Mouse (Mus musculus) cerebellum, postnatal 4 days (tissue): ENCODE measurements at regions not wholly inside any gene's neighbourhood (a gene's known extent, or its start where the extent isn't known, plus 50 kb on each side); places are given as distances from the start of the nearest gene placed in this dataset.

Experiments
- DNase-seq, 2 experiments: peaks; one replicate each; pipeline ENCODE4 v3.0.0; 2022; ENCODE audit warnings: low spot score in 2 of 2, mixed read lengths in 1 of 2

DNA sequence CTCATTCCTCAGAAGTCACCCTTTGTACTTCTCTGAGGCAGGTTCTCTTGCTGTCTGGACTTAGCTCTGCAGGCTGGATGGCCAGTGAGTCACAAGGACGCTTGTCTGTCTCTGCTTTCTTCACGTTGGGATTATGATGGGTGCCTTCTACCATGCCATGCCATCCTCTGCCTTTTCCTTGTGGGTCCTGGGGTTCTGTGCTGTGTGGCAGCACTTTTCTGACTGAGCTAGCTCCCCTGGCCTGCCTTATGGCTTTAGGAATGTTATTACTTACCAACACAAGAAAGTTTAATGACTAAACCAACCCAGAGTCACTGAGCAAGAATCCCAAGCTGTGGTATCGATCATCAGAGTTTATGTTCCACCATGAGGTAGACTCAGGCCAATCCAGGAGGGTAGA lies 280.7 kb downstream of the Gm49356 start:
- DNase-seq: no peak

DNA sequence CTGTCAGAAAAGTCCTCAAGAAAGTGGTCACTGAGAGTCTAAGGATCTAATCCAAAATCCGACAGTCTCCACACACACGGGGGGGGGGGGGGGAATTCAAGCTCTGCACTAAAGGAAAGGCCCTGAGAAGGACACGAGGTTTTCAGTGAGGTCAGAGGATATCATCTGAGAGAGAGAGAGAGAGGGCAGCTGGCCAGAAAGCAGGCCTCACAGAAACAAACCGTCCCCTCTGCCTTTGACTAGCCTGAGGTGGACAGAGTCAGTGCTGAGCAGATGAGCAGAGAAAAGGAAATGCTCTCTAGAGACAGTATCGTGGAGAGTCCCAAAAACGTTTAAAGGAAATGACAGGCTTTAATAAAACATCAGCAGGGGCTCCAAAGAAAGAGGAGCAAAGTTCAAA lies 282.0 kb downstream of the Gm49356 start:
- no peak for DNase-seq

GRCm38 (mm10) chr15:59173452-59174245 lies 284.6 kb downstream of the Gm49356 start:
- DNase-seq: no peak

DNA sequence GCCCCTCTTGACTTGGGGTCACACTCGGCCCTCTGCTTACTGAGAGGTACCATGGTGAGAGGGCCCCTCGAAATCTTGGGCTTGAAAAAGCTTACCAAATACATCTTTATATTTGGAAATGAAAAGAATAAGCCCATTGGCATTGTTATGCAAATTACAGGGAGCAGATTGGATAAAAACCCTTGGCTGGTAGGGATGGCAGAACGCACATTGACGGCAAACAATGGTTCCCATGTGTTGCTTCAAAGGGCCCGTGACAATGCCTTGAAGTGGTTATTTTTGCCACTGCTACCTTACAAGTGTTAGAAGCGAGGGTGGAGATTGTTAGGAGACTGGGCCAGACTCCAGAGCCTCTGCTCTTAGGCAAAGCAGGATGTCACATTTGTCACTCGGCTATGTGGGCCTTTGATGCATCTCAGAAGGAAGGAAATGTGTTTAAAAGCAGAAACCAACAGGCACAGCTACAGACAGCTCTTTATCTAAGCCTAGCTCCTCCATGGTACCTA lies 285.2 kb downstream of the Gm49356 start:
- no peak for DNase-seq

DNA sequence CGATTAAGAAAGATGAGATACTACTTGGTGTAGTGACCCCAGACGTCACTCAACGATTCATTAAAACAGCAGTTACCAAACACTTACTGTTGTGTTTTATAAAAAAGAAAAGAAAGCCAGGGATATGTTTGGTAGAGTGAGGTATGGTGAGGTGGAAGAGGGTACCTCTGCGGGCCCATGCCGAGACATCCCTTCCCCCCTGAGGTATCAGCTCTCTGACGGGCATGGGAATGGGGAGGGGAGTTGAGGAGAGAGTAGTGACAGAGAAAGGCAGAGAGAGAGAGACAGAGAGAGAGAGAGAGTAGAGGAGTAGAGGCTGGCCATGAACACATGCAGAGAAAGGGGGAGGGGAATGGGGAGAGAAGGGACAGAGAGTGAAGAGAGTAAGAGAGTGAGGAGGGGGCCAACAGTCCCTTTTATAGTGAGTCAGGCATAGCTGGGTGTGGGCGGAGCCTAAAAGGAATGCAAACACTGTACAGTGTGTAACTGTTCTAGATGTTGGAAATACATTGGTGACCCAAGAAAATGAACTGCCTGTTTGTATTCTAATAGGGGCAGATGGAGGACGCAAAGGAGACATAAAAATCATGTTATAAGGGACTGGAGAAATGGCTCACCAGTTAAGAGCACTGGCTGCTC lies 285.9 kb downstream of the Gm49356 start:
- DNase-seq: no peak

DNA sequence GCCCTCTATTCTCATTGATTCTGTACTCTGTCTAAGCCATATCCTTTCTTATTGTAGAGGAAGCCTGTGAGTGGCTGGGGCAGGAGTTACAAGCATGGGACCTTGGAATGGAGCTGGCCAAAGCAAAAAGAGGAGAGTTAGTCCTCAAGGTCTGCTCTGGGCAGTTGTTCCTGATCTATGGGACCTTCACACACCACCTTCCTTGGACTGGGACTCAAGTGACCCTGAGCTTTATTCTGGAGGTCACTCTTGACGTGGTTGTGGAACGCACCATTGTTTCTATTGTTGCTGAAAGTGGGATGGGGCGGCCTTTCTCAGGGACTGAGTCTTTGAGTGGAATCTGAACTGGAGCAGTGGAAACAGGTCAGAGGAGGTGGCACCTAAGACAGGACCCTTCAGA lies 291.0 kb downstream of the Gm49356 start:
- DNase-seq: no peak

- DNase-seq: no peak
These were observed 295.4 kb downstream of the Gm49356 start for GRCm38 (mm10) chr15:59184461-59184860.

GRCm38 (mm10) chr15:59187566-59187965 lies 298.5 kb downstream of the Gm49356 start:
- DNase-seq: no peak

- DNase-seq: peak in 1 of 2 experiments; percentile 32
These were observed 299.3 kb downstream of the Gm49356 start for GRCm38 (mm10) chr15:59188371-59188770.

DNA sequence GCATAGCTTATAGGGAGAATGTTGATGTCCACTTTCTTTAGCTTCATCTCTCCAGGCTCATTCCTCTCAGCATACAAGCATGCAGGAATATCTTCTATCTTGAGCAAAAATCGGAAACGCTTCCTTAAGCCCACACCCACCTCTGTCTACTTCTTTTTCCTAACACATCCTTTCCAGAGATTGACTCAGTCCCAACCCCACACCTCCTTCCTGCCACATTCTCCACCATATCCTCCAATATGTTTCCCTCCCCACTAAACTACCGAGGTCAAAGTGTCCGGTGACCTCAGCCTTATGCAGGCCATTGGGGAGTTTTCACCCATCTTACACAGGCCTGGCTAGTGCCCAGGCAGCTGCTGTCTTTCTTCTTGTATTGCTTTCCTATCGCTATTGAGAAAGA lies 301.4 kb downstream of the Gm49356 start:
- no peak for DNase-seq

- DNase-seq: peak in 1 of 2 experiments; percentile 81
These were observed 305.3 kb downstream of the Gm49356 start for GRCm38 (mm10) chr15:59194421-59194820.

DNA sequence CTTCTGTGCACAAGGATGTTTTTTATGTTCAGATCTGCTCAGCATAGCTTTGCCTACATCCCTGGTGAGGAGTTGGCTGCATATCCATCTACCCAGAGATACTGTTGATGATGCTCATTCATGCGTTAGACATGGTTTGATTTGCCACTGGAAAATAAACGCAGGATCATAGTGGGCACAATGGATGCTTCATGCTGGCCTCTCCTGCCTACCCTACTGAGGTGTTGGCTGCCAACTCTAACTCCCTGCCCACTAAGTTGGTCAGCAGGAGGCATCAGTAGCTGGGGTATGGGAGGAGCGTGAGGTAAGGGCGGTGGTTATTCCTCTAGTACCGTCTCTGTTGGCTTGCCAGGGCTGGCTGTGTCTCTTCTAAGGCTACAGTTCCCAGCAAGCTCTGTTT lies 307.3 kb downstream of the Gm49356 start:
- no peak for DNase-seq

DNA sequence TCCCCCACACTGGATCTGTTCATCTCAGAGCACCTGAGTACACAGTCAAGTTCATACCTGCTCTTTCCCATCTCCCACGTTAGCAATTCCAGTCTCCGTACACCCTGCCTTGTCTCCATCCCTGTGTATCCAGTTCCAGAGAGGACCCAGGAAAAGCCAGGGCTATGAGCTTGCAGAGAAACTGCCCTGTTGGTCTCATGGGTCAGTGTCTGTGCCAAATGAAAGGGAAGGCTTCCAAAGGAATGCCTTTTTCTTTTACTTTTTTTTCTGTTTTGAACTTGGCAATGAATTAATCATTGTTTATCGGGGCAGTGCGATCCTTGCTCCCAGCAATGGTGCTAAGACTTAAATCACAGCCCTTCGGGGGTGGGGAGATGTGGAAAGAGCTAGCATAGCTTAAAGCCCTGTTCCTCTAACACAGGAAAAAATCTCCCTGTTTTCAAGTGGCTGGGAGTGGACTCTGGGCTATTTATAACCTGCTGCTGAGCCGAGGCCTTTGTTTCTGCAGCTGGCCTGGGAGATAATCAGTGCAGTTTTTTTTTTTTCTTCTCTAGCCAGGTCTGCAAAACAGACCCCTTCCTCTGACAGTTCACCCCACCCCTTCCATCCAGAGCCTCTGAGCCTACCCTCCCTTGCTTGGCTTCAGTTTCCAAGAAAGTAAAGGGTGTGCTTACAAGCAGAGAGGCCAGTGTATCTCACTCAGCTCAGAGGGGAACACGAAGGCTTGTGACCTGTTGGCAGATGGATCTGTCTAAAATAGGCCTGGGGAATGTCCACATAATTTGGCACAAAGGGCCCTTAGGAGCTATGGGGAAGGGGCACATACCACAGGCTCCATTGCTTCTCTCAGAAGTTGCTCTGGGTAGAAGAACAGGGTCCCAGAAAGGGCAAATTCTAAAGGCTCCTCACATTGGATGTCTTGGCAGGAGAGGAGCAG lies 308.6 kb downstream of the Gm49356 start:
- no peak for DNase-seq

DNA sequence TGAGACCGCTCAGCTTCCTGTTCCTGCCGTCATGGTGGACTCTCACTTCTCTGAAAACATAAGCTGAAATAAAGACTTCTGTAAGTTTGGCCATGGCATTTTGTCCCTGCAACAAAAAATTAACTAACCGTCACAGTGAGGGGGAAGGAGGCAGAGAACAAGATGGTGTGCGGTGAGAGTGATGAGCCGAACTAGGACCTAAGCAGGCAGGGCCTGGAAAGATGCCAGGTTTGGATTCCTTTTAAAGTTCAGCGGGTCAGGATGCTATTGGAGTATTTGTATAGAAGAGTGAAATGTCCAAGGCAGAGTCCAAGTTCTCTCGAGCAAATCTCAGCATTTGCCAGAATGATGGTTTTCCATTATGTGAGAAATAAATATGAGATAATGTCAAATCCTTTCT lies 312.3 kb downstream of the Gm49356 start:
- DNase-seq: no peak

DNA sequence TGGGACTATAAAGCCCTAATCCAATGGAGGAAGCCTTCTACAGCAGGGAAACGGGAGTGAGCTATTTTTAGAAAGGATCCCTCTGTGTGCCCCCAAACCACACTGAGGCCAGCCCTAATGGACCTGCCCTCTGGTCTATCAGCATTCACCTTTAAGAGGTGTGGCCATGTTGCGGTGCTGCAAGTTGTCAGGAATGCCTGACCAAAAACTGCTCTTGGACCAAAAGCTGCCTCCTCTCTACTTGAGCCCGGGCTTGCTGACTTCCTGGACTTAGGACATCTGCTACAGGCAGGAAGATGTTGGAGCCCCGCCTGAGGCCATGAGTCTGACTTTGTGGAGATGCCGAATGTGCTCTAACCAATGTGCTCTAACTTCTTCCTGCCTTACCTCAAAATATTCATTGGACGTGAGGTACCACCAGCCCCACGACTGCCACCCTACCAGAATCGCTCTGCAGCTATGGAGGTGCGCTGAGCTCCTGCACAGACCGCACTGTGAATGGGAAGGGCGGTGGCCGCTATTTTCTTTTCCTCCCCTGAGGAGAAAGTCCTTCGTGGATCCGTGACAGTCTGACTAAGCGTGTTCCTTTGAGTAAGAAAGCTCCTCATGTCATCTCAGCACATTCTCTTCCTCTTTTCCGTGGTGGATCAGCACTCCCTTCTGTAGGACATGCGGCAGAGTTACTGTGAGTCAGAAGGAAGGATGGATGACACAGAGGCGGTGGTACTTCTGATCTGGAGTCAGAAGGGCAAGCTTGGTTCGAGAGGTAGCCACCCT lies 313.0 kb downstream of the Gm49356 start:
- no peak for DNase-seq

- DNase-seq: no peak
These were observed 314.2 kb downstream of the Gm49356 start for GRCm38 (mm10) chr15:59203097-59203849.

DNA sequence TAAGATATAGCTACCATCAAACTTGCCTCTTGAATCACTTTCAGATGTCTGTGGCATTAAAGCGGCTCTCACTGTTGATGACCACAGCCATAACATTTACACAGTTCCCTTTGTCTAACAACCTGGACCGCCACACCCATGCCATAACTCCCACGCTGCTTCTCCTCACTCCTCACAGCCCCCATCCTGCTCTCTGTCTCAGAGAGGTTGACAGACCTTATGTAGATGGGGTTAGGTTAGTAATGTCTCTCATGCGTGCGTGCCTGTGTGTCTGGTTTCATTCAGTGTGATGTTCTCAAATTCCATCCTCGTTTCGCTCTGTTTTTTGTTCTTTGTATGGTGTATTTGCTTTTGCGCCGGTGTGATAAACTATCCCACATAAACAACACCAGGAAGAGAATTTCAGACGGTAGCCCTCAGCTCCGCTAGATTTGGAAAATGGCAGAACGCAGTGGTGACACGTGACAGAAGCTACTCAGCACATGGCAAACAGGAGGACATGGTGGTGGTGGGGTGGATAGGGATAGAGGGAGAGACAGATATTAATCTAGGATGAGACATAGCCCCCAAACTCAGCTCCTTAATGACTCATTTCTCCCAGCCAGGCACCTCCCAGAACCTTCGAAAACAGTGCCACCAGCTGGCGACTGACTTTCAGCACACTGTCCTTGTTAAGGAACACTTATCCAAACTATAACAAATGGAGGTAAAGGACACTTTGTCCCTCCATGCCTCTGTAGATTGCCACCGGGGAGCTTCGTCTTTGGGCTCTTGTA lies 314.9 kb downstream of the Gm49356 start:
- DNase-seq: peak in 1 of 2 experiments; percentile 50

DNA sequence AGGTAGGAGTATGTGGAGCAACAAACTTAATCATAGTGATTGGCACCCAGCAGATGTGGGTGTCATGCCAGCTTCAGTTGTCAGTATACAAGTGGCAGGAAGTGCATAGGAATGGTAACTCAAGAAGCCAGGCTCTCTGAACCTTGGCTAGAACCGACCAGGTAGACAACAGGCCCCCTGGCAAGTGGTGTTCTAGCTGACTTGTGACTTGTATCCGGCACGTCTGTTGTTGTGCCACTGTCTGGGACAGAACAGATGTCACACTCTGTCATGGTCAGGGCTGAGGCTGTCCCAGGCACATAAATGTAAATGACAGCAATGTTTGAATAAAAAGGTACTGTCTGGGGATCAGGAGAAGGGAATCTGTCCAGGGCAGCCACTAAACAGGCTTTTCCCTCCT lies 316.0 kb downstream of the Gm49356 start:
- no peak for DNase-seq

- DNase-seq: no peak
These were observed 316.4 kb downstream of the Gm49356 start for GRCm38 (mm10) chr15:59205544-59205943.

- no peak for DNase-seq
These were observed 317.5 kb downstream of the Gm49356 start for GRCm38 (mm10) chr15:59206636-59207035.
